Mouse (Mus musculus): Measurements from ENCODE around the gene Kif22. TPM values are rescaled to one million over a fixed set of nuclear protein-coding genes. Genes with fewer than 3 reads are reported as not detected.

Kif22 gene
- total RNA-seq, 2 experiments from 2014 or later: 3.6 to 5.7 TPM

DNA sequence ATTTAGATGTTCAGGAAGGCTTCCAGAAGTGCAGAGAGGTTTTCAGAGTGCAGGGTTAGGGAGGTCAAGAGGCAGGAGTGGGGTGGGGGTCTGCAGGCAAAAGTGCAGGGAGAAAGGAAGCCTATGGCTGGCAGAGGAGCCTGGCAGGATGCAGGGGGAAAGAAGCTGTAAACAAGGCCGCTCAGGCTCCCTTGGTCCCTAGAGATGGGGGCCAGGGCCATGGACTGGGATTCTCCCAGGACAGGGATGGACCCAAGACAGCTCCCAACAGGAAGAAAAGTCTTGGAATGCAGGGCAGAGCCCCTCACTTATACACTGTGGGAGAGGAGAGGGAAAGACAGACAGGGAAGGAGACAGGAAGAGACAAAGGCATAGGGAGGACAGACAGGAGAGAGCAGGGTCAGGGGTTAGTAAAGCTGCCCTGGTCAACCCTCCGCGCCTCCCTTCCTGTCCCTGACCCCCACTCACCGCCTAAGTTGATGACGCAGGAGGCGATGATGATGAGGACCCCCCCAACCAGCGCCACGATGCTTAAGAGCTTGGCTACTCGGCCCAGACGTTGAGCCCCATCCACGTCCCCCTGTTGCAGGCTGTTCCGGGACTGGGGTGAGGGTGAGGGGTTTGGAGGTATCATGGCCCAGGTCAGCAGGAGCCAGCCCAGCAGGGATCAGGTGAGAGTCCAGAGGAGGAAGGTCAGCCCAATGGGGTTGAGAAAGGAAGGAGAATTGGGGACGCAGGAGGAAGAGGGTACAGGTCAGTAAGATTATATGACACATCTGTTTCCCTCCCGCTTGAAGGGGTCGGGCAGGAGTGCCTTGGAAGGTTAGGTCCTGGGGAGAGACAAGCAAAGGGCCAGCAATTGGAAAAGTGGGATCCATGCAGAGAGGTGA lies 23.6 kb downstream of the Kif22 start:
- no peak for DNase-seq (ENCODE audit: low spot score in 2 of 2)

DNA sequence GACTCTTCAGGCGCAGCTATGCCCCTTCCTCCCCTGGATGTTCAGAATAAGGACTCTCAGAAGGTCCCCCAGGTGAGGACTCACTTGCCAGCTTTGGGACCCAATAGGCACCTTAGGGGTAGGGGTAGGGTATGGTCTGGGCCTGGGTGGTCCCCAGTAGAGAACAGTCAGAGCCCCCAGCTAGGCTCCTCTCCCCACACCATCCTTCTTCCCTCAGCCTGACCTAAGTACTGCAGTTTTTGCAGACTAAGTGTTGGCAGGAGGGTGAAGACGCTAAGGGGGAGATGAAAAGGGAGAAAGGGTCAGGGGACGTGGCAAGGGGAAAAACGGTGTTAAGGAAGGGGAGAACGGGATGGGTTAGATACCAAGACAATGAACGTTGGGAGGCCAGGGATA lies 24.3 kb downstream of the Kif22 start:
- DNase-seq (ENCODE audit: low spot score in 2 of 2): no peak

GRCm38 (mm10) chr7:127016971-127017949 lies 25.0 kb downstream of the Kif22 start, which contains the start of gene Pagr1a:
Gene Pagr1a (minus strand): TSS chr7:127017352.
- peak; percentile 96 for DNase-seq (ENCODE audit: low spot score in 2 of 2)

- peak; percentile 55 to 64 for DNase-seq (ENCODE audit: low spot score in 2 of 2)
Measured at GRCm38 (mm10) chr7:127016486-127016938, 25.8 kb downstream of the Kif22 start.

- no peak for DNase-seq (ENCODE audit: low spot score in 2 of 2)
Measured at GRCm38 (mm10) chr7:127016481-127016485, 26.0 kb downstream of the Kif22 start, which contains the start of gene Pagr1b. Gene Pagr1b (minus strand): TSS chr7:127016484.

GRCm38 (mm10) chr7:127016081-127016480 lies 26.2 kb downstream of the Kif22 start:
- DNase-seq (ENCODE audit: low spot score in 2 of 2): no peak

GRCm38 (mm10) chr7:127014993-127015392 lies 27.3 kb downstream of the Kif22 start:
- DNase-seq (ENCODE audit: low spot score in 2 of 2): no peak

DNA sequence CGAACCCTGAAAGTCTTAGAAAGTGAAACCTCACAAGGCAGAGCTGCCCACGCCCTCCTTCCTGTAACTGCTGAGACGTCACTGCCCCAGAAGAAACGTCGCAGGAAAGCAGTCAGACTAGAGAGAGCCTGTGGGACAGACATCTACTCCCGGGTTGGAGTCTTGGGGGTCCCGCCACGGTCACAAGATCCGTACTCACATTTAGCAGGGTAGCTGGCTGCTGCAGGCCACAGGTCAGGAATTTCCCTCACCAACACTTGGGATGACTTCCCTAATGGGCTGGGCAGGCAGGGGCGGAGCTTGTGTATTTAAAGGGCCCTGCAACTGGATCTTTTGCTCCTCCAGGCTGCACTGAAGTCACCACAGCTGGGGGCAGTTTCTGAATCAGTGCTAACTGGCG lies 28.0 kb downstream of the Kif22 start, which contains the start of gene Mvp:
Gene Mvp (minus strand): TSS at position 302 of the 400 bp plus-strand sequence.
- peak in 1 of 2 experiments; percentile 25 for DNase-seq (ENCODE audit: low spot score in 2 of 2)

DNA sequence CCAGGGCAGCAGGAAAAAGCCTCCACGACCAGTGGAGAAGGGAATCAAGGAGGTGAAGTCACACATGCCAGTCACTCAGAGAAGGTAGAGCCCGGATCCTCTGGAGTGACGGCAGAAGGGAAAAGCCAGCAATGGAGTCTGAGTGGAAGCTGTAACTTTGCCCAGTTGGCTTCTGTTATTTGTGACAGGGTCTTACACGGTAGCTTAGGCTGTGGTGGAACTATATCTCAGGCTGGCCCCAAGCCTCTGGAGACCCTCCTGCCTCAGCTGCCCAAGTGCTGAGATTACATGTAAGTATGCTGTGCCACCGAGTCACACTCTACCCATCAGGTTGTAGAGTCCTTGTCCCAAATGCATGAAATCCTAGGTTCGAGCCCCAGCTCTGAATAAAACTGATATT lies 28.9 kb downstream of the Kif22 start:
- DNase-seq (ENCODE audit: low spot score in 2 of 2): no peak

DNA sequence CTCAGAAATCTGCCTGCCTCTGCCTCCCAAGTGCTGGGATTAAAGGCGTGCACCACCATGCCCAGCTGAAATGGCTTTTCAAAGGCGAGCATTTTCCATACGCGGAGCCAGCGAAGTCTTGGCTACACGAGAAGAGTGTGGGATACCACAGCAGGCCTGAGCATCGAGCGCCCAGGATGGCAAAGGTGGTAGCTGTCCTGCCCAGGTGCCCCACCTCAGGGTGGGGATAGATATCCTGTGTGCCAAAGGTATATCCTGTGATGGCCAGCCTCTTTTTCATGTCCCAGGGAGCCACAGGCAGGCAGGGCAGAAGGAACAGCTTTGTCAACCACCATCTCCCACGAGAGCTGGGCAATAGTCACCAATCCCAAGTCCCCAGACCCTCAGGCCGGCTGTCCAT lies 29.4 kb downstream of the Kif22 start:
- DNase-seq (ENCODE audit: low spot score in 2 of 2): no peak

- no peak for DNase-seq (ENCODE audit: low spot score in 2 of 2)
Measured at GRCm38 (mm10) chr7:127012374-127012773, 29.9 kb downstream of the Kif22 start.

DNA sequence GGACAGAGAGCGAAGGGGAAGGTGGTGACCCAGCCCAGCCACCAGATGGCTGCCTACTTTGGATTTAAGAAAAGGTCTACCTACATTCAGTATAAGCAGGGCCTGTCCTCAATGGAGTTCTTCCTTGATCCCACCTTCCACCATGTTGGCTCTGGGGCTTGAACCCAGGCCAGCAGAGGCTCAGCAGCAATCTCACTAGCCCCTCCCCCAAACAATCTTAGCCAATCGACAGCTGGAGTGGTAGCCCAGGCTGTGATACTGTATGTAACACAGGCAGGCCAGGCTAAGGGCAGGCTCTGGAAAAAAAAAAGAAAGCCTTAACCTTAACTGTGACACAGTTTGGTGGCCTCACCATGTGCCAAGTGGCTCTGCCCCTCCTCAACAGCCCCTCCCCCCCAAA lies 30.6 kb downstream of the Kif22 start:
- DNase-seq (ENCODE audit: low spot score in 2 of 2): no peak

DNA sequence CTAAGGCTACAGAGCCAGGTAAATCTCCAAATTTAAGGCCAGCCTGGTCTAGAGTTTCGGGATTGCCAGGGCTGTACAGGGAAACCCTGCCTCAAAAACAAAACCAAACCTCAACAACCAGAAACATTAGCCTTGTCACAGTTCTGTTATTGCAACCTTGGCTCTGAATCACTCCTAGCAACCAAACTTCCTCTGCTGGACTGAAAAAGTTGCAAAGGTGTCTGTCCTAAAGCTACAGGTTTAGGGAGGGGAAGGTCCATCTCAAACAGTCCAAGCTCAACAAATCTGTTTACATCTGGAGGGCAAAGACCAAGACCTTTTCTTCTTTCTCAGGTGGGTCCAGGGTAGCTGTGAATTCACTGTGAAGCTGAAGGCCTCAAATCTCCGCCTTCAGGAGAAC lies 31.2 kb downstream of the Kif22 start:
- DNase-seq (ENCODE audit: low spot score in 2 of 2): no peak

- DNase-seq (ENCODE audit: low spot score in 2 of 2): no peak
Measured at GRCm38 (mm10) chr7:127009307-127010085, 32.8 kb downstream of the Kif22 start.

DNA sequence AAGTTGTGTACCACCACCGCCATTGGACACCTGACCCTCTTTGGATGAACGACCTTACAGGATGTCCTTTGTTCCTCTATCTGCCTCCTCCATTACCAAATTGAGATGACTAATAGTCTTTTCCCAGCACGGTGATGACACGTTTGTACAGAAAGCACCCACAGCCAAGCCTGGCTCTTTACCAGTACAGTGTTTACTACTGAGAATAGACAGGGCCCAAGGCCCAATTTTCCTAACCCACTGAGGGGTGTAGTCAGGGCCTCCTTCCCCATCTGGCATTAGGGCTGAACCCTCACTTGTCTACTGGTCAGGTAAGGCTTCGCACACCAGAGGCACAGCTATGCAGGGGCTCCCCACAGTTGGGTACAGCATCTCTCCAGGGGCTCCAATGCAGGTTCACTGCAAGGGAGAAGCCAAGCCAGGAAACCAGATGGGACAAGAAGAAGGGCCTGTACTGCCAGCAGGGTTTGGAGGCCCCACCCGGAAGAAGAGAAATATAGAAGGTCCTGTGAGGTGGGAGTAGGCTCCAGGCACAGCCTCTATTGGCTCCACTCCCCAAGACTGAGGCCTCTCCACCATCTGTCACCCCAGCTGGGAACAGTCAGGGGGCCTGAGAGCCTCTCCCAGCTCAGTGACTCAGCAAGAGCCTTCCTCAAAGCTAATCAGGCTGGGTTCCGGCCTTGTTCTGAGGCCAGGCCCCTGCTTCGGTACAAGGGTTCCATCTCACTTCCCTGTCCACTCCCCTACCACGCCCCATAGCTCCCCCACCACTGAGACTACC lies 33.8 kb downstream of the Kif22 start:
- DNase-seq (ENCODE audit: low spot score in 2 of 2): peak; percentile 83 to 84

DNA sequence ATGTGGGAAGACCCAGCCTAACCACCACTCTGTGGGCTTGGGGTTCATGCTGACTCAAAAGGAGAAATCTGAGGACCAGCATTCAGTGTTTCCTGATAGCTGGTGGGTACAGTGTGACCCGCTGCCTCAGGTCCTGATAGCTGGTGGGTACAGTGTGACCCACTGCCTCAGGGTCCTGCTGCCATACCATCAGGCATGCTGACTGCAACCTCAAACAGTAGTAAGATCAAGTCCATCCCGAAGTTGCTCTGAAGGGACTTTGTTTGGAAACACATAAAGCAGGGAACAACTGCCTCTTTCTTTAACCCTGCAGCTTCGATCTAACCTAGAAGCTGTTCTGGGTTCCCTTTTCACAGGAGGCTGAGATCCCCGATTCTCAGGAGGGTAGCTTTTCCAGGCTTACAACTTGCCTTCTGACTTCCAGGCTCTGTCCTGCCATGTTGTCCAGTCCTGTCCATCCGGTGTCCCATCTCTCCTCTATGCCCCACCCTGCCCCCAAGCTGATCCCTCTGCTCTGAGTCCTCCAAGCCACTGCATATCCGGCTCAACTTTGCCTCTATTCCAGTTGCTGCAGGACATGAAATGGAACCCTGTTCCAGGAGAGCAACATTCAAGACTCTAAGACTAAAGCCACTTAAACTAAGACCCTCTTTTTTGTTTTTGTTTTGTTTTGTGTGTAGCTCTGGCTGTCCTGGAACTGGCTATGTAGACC lies 34.8 kb downstream of the Kif22 start:
- DNase-seq (ENCODE audit: low spot score in 2 of 2): no peak

- no peak for DNase-seq (ENCODE audit: low spot score in 2 of 2)
Measured at GRCm38 (mm10) chr7:127004122-127004875, 38.0 kb downstream of the Kif22 start.

- no peak for DNase-seq (ENCODE audit: low spot score in 2 of 2)
Measured at GRCm38 (mm10) chr7:127003620-127004019, 38.7 kb downstream of the Kif22 start.

DNA sequence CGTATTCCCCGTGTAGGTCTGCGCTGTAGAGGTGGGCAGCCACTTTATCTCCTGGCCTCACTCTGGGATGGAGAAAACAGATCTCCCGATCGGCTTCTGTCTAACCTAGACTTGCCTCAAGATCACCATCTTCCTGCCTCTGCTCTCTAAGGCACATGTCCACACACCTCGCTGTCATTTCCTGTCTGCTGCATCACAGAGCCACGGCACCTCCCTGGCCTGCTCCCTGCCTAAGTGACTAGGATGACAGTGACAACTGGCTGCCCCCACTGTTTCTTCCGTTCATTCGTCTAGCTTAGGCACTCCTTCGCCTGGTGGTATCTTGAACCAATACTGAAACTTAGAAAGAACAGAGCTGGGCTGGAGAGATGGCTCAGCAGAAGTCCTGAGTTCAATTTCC lies 42.7 kb downstream of the Kif22 start:
- DNase-seq (ENCODE audit: low spot score in 2 of 2): no peak
